Mouse (Mus musculus): ENCODE results near the gene Smim1. TPM values are rescaled to one million over a fixed set of nuclear protein-coding genes. Genes with fewer than 3 reads are reported as not detected.

The Smim1 gene
- polyA plus RNA-seq (2015; fragmentation: Nextera tagmentation; extraction: Ambion mirVana): 11.8 and 12.6 TPM in 2 replicates

- peaks cover 53% of the 10 kb centered on the region for H3K27me3 ChIP-seq
- peak; percentile 66; the same call in 1 of the 2 replicates for ATAC-seq (ENCODE audit: low FRiP score, low read depth)
- H3K9me3 ChIP-seq: no peaks in the 10 kb centered on the region
- H3K36me3 ChIP-seq: peaks cover 14% of the 10 kb centered on the region
- H3K9ac ChIP-seq: peak within 1 kb of the TSS; percentile 62
- peak within 1 kb of the TSS; percentile 40 for H3K4me3 ChIP-seq
- H3K27ac ChIP-seq: no peak within 1 kb of the TSS; the same call in 1 of the 2 replicates
- peaks cover 15% of the 10 kb centered on the region for H3K4me1 ChIP-seq
- WGBS: 2% methylated on average over 33 of the region's 33 CpGs
- peak within 1 kb of the TSS; percentile 73 for H3K4me2 ChIP-seq (replicated peaks)
Measured at GRCm38 (mm10) chr4:154025641-154026440, at the start of gene Smim1. Gene Smim1, minus strand, starts transcription at chr4:154026230.

GRCm38 (mm10) chr4:154071941-154072340, 45.9 kb upstream of the Smim1 start:
- 11% methylated on average over 12 of the region's 16 CpGs for WGBS
- 0 out of 2 replicates have a peak, but pooled peaks cover 4% of the 10 kb centered on the region for H3K4me1 ChIP-seq
- no peak overlapping the region for H3K4me3 ChIP-seq
- no peak overlapping the region for H3K27ac ChIP-seq
- ATAC-seq (ENCODE audit: low FRiP score, low read depth): no peak
- H3K9ac ChIP-seq: no peak overlapping the region
- no peaks in the 10 kb centered on the region for H3K9me3 ChIP-seq
- H3K4me2 ChIP-seq (replicated peaks): peak overlapping the region; percentile 36
- H3K36me3 ChIP-seq: no peaks in the 10 kb centered on the region
- H3K27me3 ChIP-seq: peaks cover 65% of the 10 kb centered on the region

- Histone ChIP-seq H3K36me3 (no peaks in the 10 kb centered on the region), H3K9ac (no peak overlapping the region), H3K27ac (no peak overlapping the region), H3K27me3 (peaks cover 62% of the 10 kb centered on the region), H3K9me3 (no peaks in the 10 kb centered on the region), H3K4me2 (replicated peaks) (peak overlapping the region; percentile 36), H3K4me1 (0 out of 2 replicates have a peak, but pooled peaks cover 4% of the 10 kb centered on the region), H3K4me3 (0 out of 2 replicates have a peak overlapping the region, but pooled peaks have one; percentile 11)
- ATAC-seq (ENCODE audit: low FRiP score, low read depth): no peak; the same call in 1 of the 2 replicates
- under 1% methylated on average over 15 of the region's 20 CpGs for WGBS
Measured at GRCm38 (mm10) chr4:154071521-154071920, 45.5 kb upstream of the Smim1 start.

GRCm38 (mm10) chr4:154070896-154071295, 44.9 kb upstream of the Smim1 start:
- H3K4me1 ChIP-seq: 0 out of 2 replicates have a peak, but pooled peaks cover 4% of the 10 kb centered on the region
- 0% methylated on average over 5 of the region's 5 CpGs for WGBS
- no peak overlapping the region for H3K4me2 ChIP-seq (replicated peaks)
- H3K4me3 ChIP-seq: no peak overlapping the region
- no peaks in the 10 kb centered on the region for H3K9me3 ChIP-seq
- no peak overlapping the region for H3K27ac ChIP-seq
- ATAC-seq (ENCODE audit: low FRiP score, low read depth): 0 out of 2 replicates have a peak, but pooled peaks have one; percentile 25
- no peak overlapping the region for H3K9ac ChIP-seq
- H3K27me3 ChIP-seq: peaks cover 55% of the 10 kb centered on the region
- H3K36me3 ChIP-seq: no peaks in the 10 kb centered on the region

- Histone ChIP-seq H3K4me3 (no peak overlapping the region), H3K9ac (no peak overlapping the region), H3K9me3 (no peaks in the 10 kb centered on the region), H3K36me3 (no peaks in the 10 kb centered on the region), H3K4me2 (replicated peaks) (no peak overlapping the region), H3K27me3 (peaks cover 13% of the 10 kb centered on the region), H3K4me1 (no peaks in the 10 kb centered on the region), H3K27ac (no peak overlapping the region)
- WGBS: 64% methylated on average over 14 of the region's 14 CpGs
- ATAC-seq (ENCODE audit: low FRiP score, low read depth): peak; percentile 18; the same call in 1 of the 2 replicates
Measured at GRCm38 (mm10) chr4:154064827-154065773, 39.1 kb upstream of the Smim1 start.

- no peak overlapping the region for H3K4me3 ChIP-seq
- ATAC-seq (ENCODE audit: low FRiP score, low read depth): no peak
- no peak overlapping the region for H3K9ac ChIP-seq
- no peaks in the 10 kb centered on the region for H3K36me3 ChIP-seq
- H3K9me3 ChIP-seq: no peaks in the 10 kb centered on the region
- 41% methylated on average over 4 of the region's 4 CpGs for WGBS
- no peak overlapping the region for H3K4me2 ChIP-seq (replicated peaks)
- 0 out of 2 replicates have a peak, but pooled peaks cover 6% of the 10 kb centered on the region for H3K27me3 ChIP-seq
- no peak overlapping the region for H3K27ac ChIP-seq
- H3K4me1 ChIP-seq: peaks cover 14% of the 10 kb centered on the region
Measured at GRCm38 (mm10) chr4:154057696-154058095, 31.7 kb upstream of the Smim1 start.

GRCm38 (mm10) chr4:154056661-154057060, 30.6 kb upstream of the Smim1 start:
- Histone ChIP-seq H3K4me3 (no peak overlapping the region), H3K9ac (no peak overlapping the region), H3K4me2 (replicated peaks) (no peak overlapping the region), H3K9me3 (no peaks in the 10 kb centered on the region), H3K27ac (no peak overlapping the region), H3K36me3 (no peaks in the 10 kb centered on the region), H3K4me1 (peaks cover 14% of the 10 kb centered on the region), H3K27me3 (0 out of 2 replicates have a peak, but pooled peaks cover 6% of the 10 kb centered on the region)
- 46% methylated on average over 2 of the region's 2 CpGs for WGBS
- no peak for ATAC-seq (ENCODE audit: low FRiP score, low read depth)

- Histone ChIP-seq H3K9me3 (no peaks in the 10 kb centered on the region), H3K9ac (no peak overlapping the region), H3K27ac (no peak overlapping the region), H3K4me2 (replicated peaks) (no peak overlapping the region), H3K4me3 (no peak overlapping the region), H3K27me3 (0 out of 2 replicates have a peak, but pooled peaks cover 6% of the 10 kb centered on the region), H3K4me1 (peaks cover 14% of the 10 kb centered on the region), H3K36me3 (no peaks in the 10 kb centered on the region)
- WGBS: 61% methylated on average over 2 of the region's 2 CpGs
- ATAC-seq (ENCODE audit: low FRiP score, low read depth): no peak
Measured at GRCm38 (mm10) chr4:154056046-154056445, 30.0 kb upstream of the Smim1 start.

- no peak overlapping the region for H3K4me2 ChIP-seq (replicated peaks)
- H3K4me1 ChIP-seq: peaks cover 14% of the 10 kb centered on the region
- no peak overlapping the region for H3K4me3 ChIP-seq
- no peaks in the 10 kb centered on the region for H3K9me3 ChIP-seq
- H3K27me3 ChIP-seq: 0 out of 2 replicates have a peak, but pooled peaks cover 6% of the 10 kb centered on the region
- H3K27ac ChIP-seq: no peak overlapping the region
- 86% methylated on average over 7 of the region's 7 CpGs for WGBS
- H3K36me3 ChIP-seq: no peaks in the 10 kb centered on the region
- no peak overlapping the region for H3K9ac ChIP-seq
- no peak for ATAC-seq (ENCODE audit: low FRiP score, low read depth)
Measured at GRCm38 (mm10) chr4:154055482-154055881, 29.5 kb upstream of the Smim1 start.

- no peak overlapping the region for H3K4me3 ChIP-seq
- peaks cover 14% of the 10 kb centered on the region for H3K4me1 ChIP-seq
- no peak overlapping the region for H3K4me2 ChIP-seq (replicated peaks)
- no peak overlapping the region for H3K27ac ChIP-seq
- H3K9ac ChIP-seq: no peak overlapping the region
- 63% methylated on average over 4 of the region's 4 CpGs for WGBS
- no peak for ATAC-seq (ENCODE audit: low FRiP score, low read depth)
- no peaks in the 10 kb centered on the region; the same call in 1 of the 2 replicates for H3K27me3 ChIP-seq
- H3K36me3 ChIP-seq: no peaks in the 10 kb centered on the region
- H3K9me3 ChIP-seq: no peaks in the 10 kb centered on the region
Measured at GRCm38 (mm10) chr4:154053065-154053464, 27.0 kb upstream of the Smim1 start.

GRCm38 (mm10) chr4:154051401-154051800, 25.4 kb upstream of the Smim1 start:
- no peak overlapping the region for H3K27ac ChIP-seq
- H3K9me3 ChIP-seq: no peaks in the 10 kb centered on the region
- no peaks in the 10 kb centered on the region for H3K36me3 ChIP-seq
- H3K4me1 ChIP-seq: peaks cover 4% of the 10 kb centered on the region
- ATAC-seq (ENCODE audit: low FRiP score, low read depth): no peak
- no peaks in the 10 kb centered on the region; the same call in 1 of the 2 replicates for H3K27me3 ChIP-seq
- no peak overlapping the region for H3K4me3 ChIP-seq
- H3K4me2 ChIP-seq (replicated peaks): no peak overlapping the region
- WGBS: 87% methylated on average over 3 of the region's 3 CpGs
- H3K9ac ChIP-seq: no peak overlapping the region
